8 mouse cellular contexts compared by ENCODE assay signal in the genomic region with DNA sequence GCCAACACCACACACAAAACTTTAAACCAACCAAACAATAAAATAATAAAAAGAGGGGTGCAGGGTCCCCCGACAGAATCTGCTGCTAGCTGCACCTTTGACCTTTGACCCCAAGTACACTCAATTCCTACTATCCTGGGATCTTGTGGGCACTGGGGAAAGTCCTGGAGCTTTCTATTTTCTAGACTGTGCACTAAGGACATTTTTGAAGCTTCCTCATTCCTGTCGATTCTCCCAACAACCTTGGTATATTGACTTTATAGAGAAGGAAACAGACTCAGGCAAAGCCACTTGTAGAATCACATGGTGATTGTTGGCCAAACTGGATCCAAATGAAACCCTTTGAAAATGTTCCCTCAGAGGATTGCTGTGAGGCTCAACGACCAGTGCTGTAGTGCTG. TPM values are rescaled to one million over a fixed set of nuclear protein-coding genes. Genes with fewer than 3 reads are reported as not detected.
DNase-seq lines count a peak whose midpoint lies in the region; ATAC-seq and TF ChIP-seq lines count a peak whose summit lies in the region.

No protein-coding gene starts in this region.

- H3K9ac ChIP-seq in liver, embryonic 13.5 days, result peak overlapping the region; percentile 85

- peak overlapping the region; percentile 97 for H3K27ac ChIP-seq in gastrocnemius, adult 2 months
- H3K27ac ChIP-seq in thymus, adult 2 months (ENCODE audit: control insufficient read depth, insufficient read depth, low read length), result peak overlapping the region; percentile 56
- peak overlapping the region; percentile 98 for H3K27ac ChIP-seq in liver, embryonic 13.5 days

- peaks cover 4% of the 10 kb centered on the region for H3K4me1 ChIP-seq in thymus, adult 2 months (replicated peaks; ENCODE audit: control insufficient read depth, insufficient read depth, low read length)
- H3K4me1 ChIP-seq in liver, embryonic 13.5 days (replicated peaks), result peaks cover 46% of the 10 kb centered on the region

- H3K27me3 ChIP-seq in thymus, adult 2 months (ENCODE audit: control insufficient read depth, insufficient read depth, low read length), result no peaks in the 10 kb centered on the region
- no peaks in the 10 kb centered on the region for H3K27me3 ChIP-seq in liver, embryonic 13.5 days

- peak overlapping the region; percentile 88 for H3K4me2 ChIP-seq in liver, embryonic 13.5 days

- H3K9me3 ChIP-seq in liver, embryonic 13.5 days (replicated peaks), result peaks cover 4% of the 10 kb centered on the region; the same call in 1 of the 2 replicates

- TF ChIP-seq CTCF in gastrocnemius, adult 2 months (IDR thresholded peaks at IDR 0.05), result no peak
- no peak for TF ChIP-seq CTCF in thymus, adult 2 months (IDR thresholded peaks at IDR 0.05; ENCODE audit: borderline replicate concordance, control insufficient read depth, extremely low read depth, insufficient read depth, low read length, poor library complexity)

- intact Hi-C loops in gastrocnemius, adult 2 months (cut with DNase I), result no loop called here

- peaks cover 16% of the 10 kb centered on the region for H3K36me3 ChIP-seq in thymus, adult 2 months (ENCODE audit: control insufficient read depth, insufficient read depth, low read length)
- H3K36me3 ChIP-seq in liver, embryonic 13.5 days, result peaks cover 36% of the 10 kb centered on the region

- WGBS in thymus, adult 2 months, result 41% methylated on average over 3 of the region's 3 CpGs
- WGBS in liver, embryonic 13.5 days (ENCODE audit: insufficient replicate concordance), result 43% methylated on average over 3 of the region's 3 CpGs

- ATAC-seq in liver, embryonic 13.5 days (ENCODE audit: low read depth), result no peak

- no peak for DNase-seq in gastrocnemius, adult 2 months
- DNase-seq in gastrocnemius, postnatal 10 days, result no peak
- no peak for DNase-seq in thymus, adult 2 months
- no peak for DNase-seq in thymus, postnatal 10 days (ENCODE audit: low spot score in 2 of 2)
- no peak for DNase-seq in liver, embryonic 13.5 days
- DNase-seq in right cerebral cortex, postnatal 36 days (ENCODE audit: low spot score in 2 of 2), result no peak
- no peak for DNase-seq in layer of hippocampus, adult 8-10 months (ENCODE audit: low spot score in 2 of 2)
- no peak for DNase-seq in gastrocnemius, adult 8-10 months (ENCODE audit: low spot score in 2 of 2)

- no peak for TF ChIP-seq POLR2A in thymus, adult 2 months (IDR thresholded peaks at IDR 0.05; ENCODE audit: control insufficient read depth, extremely low read depth, insufficient read depth, low read length, poor library complexity)

- peak overlapping the region; percentile 95 for H3K4me3 ChIP-seq in gastrocnemius, adult 2 months
- H3K4me3 ChIP-seq in thymus, adult 2 months (ENCODE audit: control insufficient read depth, insufficient read depth, low read length), result peak overlapping the region; percentile 67; the same call in 1 of the 2 replicates
- peak overlapping the region; percentile 80 for H3K4me3 ChIP-seq in liver, embryonic 13.5 days (replicated peaks)

RNA-seq across cellular contexts. Expression of a gene that starts 0.8 kb away (rescaled TPM):
- not detected for total RNA-seq in gastrocnemius, adult 2 months (2021)
- total RNA-seq in gastrocnemius, postnatal 10 days (2021), result not detected
- not detected in 2 replicates for polyA plus RNA-seq in thymus, adult 2 months (2012; rRNA removed)
- 1.1 and 1.5 TPM in 2 replicates for polyA plus RNA-seq in liver, embryonic 13.5 days (2015; fragmentation: Nextera tagmentation; extraction: Ambion mirVana)
- total RNA-seq in layer of hippocampus, adult 8-10 months (2022), result not detected
- not detected for total RNA-seq in gastrocnemius, adult 8-10 months (2022)

RNA-seq across cellular contexts. Expression of a gene that starts 1.6 kb away (rescaled TPM):
- total RNA-seq in gastrocnemius, adult 2 months (2021), result 10 to 100 TPM; 23.2 to 23.3 TPM
- 10 to 100 TPM; 16.4 to 20.0 TPM for total RNA-seq in gastrocnemius, postnatal 10 days (2021)
- polyA plus RNA-seq in thymus, adult 2 months (2012; rRNA removed), result 79.3 and 85.2 TPM in 2 replicates
- polyA plus RNA-seq in liver, embryonic 13.5 days (2015; fragmentation: Nextera tagmentation; extraction: Ambion mirVana), result 15.8 and 18.7 TPM in 2 replicates
- total RNA-seq in layer of hippocampus, adult 8-10 months (2022), result 10 to 100 TPM; 20.7 to 25.3 (median 24.5) TPM
- 10 to 100 TPM; 22.4 to 25.7 (median 24.6) TPM for total RNA-seq in gastrocnemius, adult 8-10 months (2022)

RNA-seq across cellular contexts. Expression of a gene that starts 1.8 kb away (rescaled TPM):
- total RNA-seq in gastrocnemius, adult 2 months (2021), result 10 to 100 TPM in 1 of 2 experiments, 1 to 10 TPM in 1; 6.5 to 10.4 TPM
- total RNA-seq in gastrocnemius, postnatal 10 days (2021), result 1 to 10 TPM; 6.9 to 8.0 TPM
- 52.2 and 54.6 TPM in 2 replicates for polyA plus RNA-seq in thymus, adult 2 months (2012; rRNA removed)
- polyA plus RNA-seq in liver, embryonic 13.5 days (2015; fragmentation: Nextera tagmentation; extraction: Ambion mirVana), result 9.8 and 10.0 TPM in 2 replicates
- 1 to 10 TPM; 6.0 to 8.0 (median 6.9) TPM for total RNA-seq in layer of hippocampus, adult 8-10 months (2022)
- total RNA-seq in gastrocnemius, adult 8-10 months (2022), result 10 to 100 TPM in 2 of 4 experiments, 1 to 10 TPM in 2; 8.3 to 11.7 (median 10.2) TPM

RNA-seq across cellular contexts. Expression of a gene that starts 4.1 kb away (rescaled TPM):
- total RNA-seq in gastrocnemius, adult 2 months (2021), result 10 to 100 TPM; 12.9 to 15.6 TPM
- total RNA-seq in gastrocnemius, postnatal 10 days (2021), result 10 to 100 TPM; 16.8 to 21.0 TPM
- 105 and 120 TPM in 2 replicates for polyA plus RNA-seq in thymus, adult 2 months (2012; rRNA removed)
- 1.4 TPM in 2 replicates for polyA plus RNA-seq in liver, embryonic 13.5 days (2015; fragmentation: Nextera tagmentation; extraction: Ambion mirVana)
- total RNA-seq in layer of hippocampus, adult 8-10 months (2022), result 10 to 100 TPM; 37.1 to 42.5 (median 38.5) TPM
- total RNA-seq in gastrocnemius, adult 8-10 months (2022), result 10 to 100 TPM; 12.4 to 16.3 (median 13.7) TPM

RNA-seq across cellular contexts. Expression of a gene that starts 4.3 kb away (rescaled TPM):
- not detected for total RNA-seq in gastrocnemius, adult 2 months (2021)
- total RNA-seq in gastrocnemius, postnatal 10 days (2021), result 1 to 10 TPM in 1 of 2 experiments, under 1 TPM in 1; 0.35 to 1.4 TPM
- polyA plus RNA-seq in thymus, adult 2 months (2012; rRNA removed), result 0.52 and 0.97 TPM in 2 replicates
- 0.84 and 1.4 TPM in 2 replicates for polyA plus RNA-seq in liver, embryonic 13.5 days (2015; fragmentation: Nextera tagmentation; extraction: Ambion mirVana)
- 10 to 100 TPM; 45.2 to 65.9 (median 56.9) TPM for total RNA-seq in layer of hippocampus, adult 8-10 months (2022)
- total RNA-seq in gastrocnemius, adult 8-10 months (2022), result not detected
